Mouse (Mus musculus) layer of hippocampus, postnatal 14 days (tissue): ENCODE measurements at regions not wholly inside any gene's neighbourhood (a gene's known extent, or its start where the extent isn't known, plus 50 kb on each side); places are given as distances from the start of the nearest gene placed in this dataset.

ENCODE experiments used
- DNase-seq, 2 experiments: peaks; one replicate each; pipeline ENCODE4 v3.0.0; 2021 to 2022; ENCODE audit warnings: low spot score in 2 of 2, mixed read lengths in 1 of 2

- DNase-seq: no peak
These were observed 106.3 kb downstream of the Btg1 start for GRCm38 (mm10) chr10:96723071-96723470.

DNA sequence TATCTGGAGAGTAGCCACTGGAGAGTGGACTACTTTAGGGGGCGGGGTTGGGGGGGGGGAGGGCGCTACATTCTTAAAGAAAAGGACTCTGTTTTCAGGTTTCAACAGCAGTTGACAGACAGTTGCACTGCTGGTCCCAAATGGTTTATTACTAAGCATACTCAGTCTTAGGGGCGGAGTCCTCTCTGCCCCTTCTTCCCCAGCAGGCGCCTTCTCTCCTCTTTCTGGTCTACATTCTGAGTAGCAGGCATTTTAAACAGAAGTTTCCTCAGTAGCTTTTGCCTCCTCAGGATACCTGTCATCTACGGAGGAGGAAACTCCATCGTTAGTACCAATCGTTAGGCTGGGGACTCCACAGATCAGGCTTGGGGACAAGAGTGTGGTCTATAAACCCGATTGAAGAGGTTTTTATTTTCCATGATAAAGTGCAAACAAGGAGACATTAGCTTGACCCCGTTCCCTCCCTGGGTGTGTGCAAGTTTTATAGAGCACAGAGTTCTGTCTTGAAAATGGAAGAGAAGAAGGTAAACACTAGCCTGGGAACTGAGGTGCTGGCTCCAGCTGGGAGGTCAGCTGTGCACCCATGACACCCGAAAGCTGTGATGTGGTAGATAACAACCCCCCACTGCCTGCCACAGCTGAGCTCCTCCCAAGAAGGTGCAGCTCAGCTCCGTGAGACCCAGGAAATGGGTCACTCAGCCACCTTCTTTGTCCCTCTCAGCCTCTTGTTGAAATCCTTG, 107.8 kb downstream of the Btg1 start:
- DNase-seq: no peak

GRCm38 (mm10) chr10:96726801-96727780, 110.3 kb downstream of the Btg1 start:
- no peak for DNase-seq

DNA sequence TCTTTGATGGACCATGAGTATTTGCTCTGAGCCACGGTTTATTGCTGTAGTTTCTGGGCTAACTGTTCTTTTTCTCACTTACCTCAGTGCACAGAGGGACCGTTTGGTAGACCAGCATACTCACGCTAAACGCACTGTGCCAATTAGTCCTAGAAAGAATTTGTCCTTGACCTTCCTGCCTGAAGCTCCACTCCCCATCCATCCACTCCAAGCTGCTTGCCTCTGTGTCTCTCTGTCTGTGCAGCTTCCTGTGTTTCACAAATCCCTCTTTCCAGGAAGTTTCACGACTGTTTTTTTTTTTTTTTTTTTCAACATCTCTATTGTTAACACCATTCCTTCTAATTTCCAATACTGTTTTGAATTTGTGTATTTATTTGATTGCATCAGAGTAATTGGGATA, 116.8 kb downstream of the Btg1 start:
- DNase-seq: no peak

DNA sequence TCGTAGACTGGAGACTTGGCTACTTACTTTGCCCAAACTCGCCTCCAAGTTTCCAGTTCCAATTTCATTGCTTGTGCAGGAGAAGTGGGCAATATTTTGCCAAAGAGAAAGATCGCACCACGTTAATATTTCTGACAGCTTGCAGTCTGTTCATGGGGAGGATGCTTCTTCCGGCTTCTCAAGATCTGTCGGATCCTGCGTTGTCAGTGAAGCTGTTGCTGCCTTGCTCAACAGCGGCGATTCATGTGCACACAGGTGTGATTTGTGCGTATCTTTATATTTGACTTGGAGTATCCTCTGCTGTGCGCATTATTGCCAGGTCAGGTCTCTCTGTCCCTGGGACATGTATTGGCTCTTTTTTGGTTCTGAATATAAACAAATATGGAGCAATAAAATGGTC, 118.3 kb downstream of the Btg1 start:
- DNase-seq: no peak

DNA sequence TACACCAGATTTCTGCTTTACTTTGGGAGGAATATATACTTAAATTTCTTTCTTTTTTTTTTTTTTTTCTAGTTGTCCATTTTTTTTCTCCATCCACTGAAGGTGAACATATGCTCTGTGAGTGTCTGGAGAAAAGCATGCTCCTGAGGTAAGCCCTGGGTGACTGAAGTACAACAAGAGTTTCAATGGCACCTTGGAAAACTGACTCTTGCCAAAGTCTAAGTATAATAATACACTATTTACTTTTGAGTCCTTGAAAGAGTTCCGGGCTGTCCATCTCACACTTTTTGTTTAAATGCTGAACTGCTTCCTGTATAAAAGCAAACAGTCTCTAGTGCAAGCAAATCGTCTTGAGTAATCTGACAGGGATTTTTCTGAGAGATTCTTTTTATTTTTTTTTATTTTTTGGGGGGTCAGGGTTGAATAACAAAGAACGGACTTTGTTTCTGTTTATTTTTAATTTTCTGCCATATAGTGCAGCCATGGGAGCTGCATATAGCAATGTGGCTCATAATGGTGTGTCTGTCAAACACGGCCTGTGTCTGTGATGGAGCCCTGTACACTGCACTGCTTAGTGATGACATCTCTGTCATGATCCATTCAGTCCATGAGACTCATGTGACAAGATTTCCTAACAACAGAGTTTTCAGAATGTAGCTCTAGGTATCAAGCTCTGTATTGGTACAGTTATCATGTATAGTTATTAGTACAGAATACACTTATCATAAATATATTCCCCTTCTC, 119.3 kb downstream of the Btg1 start:
- DNase-seq: no peak

- DNase-seq: no peak
These were observed 121.2 kb downstream of the Btg1 start for GRCm38 (mm10) chr10:96737972-96738371.

DNA sequence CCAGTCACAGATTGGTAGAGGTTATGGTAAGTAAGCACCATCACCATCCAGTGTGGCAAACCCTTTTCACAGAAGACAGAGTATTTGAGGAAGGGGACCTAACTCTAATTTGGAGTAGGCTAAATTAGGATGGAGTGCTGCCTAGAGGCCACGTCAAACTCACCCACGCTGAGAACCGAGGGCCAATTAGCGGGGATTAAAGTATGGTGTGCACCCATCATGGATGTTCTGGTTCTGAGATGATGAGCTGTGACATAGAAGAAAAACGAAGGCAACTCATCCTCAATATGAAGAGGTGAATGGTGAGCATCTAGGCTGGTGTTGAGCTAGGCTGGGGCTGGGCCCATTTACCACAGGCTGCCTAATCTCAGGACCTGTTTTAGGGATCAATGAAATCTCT, 121.8 kb downstream of the Btg1 start:
- no peak for DNase-seq

GRCm38 (mm10) chr10:96744167-96744777, 127.5 kb downstream of the Btg1 start:
- peak in 1 of 2 experiments; percentile 39 for DNase-seq

DNA sequence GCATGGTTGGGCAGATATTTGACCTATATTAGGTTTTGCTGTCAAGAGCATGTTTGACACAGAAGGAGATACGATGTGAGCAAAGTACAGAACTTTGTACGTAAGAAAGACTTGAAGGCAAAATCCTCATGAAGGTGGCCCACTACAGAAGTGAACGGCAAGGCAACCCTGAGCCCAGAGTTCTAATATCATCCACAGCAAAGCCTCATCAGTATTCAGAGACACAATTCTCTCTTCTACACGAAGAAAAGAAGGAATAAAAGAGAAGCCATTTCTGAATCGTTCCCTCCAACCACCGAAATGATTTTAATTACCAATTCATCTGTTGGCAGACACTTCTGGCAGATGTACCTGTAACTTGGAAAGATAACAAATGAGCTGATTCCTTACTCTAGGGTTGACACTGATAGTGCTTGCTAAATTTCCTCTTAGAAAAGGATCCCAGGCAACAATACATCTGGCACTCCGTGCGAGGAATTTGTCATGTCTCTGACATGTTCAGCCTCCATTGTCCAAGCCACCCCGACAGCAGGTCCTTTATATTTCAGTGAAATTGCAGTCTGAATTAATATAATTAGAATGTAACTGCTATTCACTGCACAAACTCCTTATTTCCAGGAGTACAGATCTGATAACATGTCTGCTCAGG, 130.3 kb downstream of the Btg1 start:
- peak in 1 of 2 experiments; percentile 24 for DNase-seq

DNA sequence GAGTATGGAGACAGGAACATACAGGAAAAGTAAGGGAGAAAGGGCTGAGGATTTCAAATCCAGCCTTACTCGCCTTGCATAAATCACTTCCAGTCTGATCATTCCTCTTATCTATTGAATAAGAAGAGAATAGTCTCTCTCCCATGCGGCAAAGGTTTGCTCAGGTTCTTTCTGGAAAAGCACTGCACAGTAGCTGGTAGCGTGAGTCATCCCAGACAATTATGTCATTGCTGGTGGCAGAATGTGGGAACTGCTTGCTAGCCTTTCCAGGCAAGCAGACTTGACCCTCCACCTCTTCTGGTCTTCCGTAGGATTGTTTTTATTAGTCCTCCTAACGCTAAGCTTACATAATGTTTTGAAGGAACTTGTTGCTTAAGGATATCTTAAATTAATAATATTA, 134.1 kb downstream of the Btg1 start:
- DNase-seq: no peak

DNA sequence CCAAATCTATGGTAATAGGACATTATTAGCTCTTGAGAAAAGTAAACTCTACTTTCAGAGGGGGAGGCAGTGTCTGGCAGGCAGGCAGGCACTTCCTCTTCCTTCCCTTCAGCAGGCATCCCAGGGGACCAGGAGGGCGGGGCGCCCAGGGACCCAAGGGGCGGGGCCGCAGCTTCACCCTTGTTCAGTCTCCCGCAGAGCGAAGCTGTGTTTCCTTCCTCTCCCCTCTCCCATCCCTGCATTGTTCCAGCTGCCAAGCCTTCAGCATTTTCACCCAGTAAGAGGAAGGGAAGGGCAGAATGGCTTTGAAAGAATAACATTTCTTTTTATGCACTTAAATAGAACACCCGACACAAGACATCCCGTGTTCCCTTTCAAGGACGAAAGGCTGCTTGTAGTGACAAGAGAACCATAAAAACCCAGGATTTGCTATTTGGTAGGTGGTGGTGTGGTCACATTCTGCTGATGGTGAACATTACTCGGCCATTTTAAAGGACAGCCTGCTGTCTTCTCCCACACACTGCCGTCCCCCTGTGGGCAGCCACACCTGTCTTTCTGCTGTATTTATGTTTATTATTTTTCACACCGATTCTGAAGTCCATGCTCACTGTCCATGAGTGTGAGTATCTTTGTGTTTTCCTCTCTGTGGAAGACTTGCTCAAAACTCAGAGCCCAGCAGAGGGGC, 134.9 kb downstream of the Btg1 start:
- peak; percentile 39 to 48 for DNase-seq

- no peak for DNase-seq
These were observed 135.7 kb downstream of the Btg1 start for GRCm38 (mm10) chr10:96752531-96752930.

- DNase-seq: no peak
These were observed 136.7 kb downstream of the Btg1 start for GRCm38 (mm10) chr10:96753521-96753920.

- DNase-seq: no peak
These were observed 138.9 kb downstream of the Btg1 start for GRCm38 (mm10) chr10:96755674-96756073.

GRCm38 (mm10) chr10:96756355-96757084, 139.7 kb downstream of the Btg1 start:
- no peak for DNase-seq

DNA sequence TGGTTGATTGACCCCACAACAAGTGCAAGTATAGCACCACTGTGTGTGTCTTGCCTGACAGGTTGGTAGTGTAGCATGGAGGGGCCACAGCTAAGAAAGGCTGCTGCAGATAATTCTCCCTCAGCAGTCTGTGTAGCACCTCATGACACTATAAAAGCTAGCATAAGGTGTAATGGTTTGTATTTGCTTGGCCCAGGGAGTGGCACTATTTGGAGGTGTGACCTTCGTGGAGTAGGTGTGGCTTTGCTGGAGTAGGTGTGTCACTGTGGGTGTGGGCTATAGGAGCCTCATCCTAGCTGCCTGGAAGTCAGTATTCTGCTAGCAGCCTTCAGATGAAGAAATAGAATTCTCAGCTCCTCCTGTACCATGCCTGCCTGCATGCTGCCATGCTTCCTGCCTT, 140.5 kb downstream of the Btg1 start:
- DNase-seq: no peak

DNA sequence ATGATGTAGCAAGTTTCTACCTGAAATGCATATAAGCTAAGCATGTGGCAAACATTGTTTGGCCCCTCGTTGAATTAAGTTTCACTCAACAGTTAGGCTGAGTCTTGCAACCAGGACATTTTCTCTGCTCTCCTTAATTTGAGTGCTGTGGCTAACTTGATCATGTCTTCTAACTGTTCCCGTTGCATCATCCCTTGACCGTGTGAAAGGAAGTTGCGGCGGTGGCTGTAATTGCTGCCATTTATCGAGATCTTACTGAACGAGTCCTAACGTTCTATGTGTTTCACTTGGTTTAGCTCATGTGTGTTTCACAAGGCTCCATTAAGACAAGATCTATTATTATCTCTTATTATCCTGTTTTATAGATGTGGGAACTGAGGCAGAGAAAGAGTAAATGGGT, 144.8 kb downstream of the Btg1 start:
- DNase-seq: no peak

DNA sequence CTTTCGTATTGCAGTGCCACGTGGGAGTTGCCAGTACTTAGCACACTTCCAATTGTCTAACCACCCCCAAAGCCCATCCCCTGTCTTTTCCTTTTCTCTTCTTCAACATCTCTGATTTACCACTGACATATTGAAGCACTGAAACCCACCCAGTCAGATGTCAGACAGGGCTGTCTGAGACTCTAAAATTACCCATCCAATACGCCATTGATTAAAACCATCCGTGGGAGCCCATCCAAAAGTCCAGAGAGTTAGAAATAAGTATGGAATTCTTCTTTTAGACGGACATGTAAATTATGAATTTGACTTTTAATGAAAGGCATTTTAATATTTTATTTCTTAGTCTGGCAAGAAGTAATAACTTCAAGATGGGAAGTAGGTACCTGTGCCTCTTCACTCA, 148.8 kb downstream of the Btg1 start:
- DNase-seq: no peak
